Mouse (Mus musculus) megakaryocyte-erythroid progenitor cell, adult 5-6 weeks (primary cell): ENCODE measurements around the gene Fam110a. TPM values are rescaled to one million over a fixed set of nuclear protein-coding genes. Genes with fewer than 3 reads are reported as not detected.

Experiments
- ATAC-seq: replicated peaks from 2 replicates; pipeline ENCODE4 v1.8.0; 2016; ENCODE audit warnings: mild to moderate bottlenecking, inconsistent platforms; ENCODE audit not compliant: severe bottlenecking, poor library complexity, low FRiP score, low TSS enrichment
- total RNA-seq, 2 experiments: library from RNA; stranded (forward) in 1 of 2; stranded (reverse) in 1 of 2; fragments of 200-1000, 215-1000 nt in 1 of 2; fragments of >200 nt in 1 of 2; fragmentation: Nextera tagmentation in 1 of 2; gene quantifications; 2 replicates each; pipeline ENCODE4 v1.2.3; 2014 to 2017

Fam110a gene
- total RNA-seq (2014; fragmentation: Nextera tagmentation), result 3.7 and 9.1 TPM in 2 replicates
- 0.50 and 1.6 TPM in 2 replicates for total RNA-seq (2017)

DNA sequence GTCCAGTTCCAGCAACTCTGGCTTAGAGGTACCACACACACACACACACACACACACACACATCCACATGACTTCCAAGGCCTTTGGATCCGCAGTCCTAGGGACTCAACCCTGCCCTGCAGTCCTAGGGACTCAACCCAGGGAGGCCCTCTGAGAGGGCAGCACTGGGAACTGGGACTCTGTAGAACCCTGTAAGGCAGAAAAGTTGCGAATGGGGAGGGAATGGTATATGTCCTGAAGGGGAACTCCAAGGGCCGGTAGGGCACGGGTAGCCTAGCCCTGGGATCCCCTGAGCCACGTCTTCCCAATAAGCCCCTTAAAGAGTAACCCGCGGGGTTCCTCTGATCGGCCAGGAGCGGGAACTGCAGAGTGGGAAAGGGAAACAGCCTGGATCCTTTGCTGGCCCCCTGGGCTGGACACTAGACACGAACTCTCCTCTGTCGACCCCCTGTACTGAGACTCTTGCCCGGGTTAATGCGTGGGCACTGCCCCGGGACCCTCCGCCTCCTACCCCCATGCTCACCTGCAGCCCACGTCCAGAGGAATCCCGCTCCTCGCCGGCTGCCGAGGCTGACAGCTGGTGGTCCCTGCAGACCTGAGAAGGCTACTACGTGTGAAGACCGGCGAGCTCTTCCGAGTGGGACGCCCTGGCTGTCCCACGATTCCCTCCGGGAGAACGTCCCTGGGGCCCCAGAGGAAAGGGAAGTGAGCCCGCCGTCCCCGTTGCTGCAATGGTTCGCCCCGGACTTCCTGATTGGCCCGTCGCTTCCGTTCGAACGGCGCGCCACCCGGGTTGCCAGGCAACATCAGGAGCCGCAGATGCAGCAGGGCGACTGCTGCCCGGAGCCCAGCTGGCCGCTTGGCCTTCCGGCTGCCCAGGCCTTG is at the start of gene Fam110a:
TSS of gene Fam110a (minus strand) at position 750 of the 885 bp plus-strand sequence.
- ATAC-seq, result peak; percentile 94

DNA sequence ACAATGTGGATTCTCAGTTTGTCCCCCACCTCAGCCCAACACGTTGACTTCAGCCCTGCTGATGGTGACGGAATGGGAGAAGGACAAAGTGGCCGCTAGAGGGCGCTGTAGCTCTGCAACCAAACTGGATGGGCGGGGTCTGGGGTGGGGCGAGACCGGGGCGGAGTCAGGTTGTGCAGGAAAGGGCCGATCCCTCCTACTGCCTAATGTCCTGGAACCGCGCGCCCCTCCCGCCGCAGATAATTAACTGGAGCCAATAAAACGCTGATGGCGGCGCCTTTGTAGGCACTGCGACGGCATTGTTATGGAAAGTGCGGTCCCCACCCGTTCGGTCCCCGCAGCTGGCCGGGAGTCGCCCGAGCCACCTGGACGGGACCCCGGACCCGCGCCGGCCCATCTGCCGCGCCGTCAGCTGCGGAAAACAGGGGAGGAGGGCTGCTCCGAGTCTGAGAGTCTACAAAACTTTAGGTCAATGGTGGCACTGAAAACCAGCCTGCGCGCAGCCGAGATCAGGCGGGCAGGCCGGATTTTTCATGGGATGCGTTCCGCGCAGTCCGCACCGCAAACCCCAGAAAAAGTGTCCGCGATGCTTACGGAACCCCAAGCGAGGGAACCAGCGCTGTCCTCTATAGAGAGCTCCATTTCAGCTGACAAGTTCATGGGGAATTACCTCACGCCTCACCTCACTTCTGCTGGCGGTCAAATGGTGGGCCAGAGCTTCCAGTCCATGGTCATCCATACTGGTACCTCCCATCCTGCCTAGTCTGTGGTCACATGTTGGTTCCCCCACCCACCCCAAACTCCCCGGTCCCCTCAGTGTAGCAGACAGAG is 49.4 kb upstream of the Fam110a start:
- ATAC-seq, result peak; percentile 92

DNA sequence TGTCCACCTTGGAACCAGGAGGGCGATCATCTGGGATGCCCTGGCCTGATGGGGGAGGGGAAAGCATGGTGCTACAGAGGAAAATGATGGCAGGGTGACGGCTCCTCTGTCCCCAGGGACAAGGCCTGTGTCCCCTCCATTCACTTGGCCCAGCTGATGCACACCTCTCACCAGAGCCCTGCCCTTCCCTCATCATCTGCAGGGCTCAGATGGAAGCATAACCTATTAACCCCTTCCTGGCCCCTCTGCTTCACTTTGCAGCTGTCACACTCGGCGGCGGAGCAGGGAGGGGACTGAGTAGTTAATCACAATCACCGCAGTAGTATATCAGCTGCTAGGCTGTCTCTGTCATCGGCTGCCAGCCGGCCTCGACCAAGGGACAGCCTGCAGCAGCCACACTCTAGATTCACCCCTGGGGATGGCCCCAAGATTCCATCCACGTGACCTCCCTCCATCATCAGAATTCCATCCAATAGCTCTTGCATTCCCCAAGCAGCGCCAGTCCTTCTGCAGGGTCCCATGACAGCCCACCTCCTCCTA is 44.9 kb upstream of the Fam110a start:
- ATAC-seq, result no peak

DNA sequence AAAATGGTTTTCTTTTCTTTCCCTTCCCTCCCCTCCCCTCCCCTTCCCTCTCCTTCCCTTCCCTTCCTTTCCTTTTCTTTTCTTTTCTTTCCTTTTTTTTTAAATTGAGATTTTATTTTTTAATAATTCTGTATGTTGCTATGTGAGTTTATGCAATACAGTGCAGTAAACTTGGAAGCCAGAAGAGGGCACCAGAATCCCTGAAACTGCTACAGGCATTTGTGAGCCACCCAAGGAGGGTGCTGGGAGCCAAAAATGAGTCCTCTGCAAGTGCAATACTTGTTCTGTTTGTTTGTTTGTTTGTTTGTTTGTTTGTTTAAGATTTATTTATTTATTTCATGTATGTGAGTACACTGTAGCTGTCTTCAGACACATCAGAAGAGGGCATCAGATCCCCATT is 42.0 kb upstream of the Fam110a start:
- ATAC-seq, result no peak

DNA sequence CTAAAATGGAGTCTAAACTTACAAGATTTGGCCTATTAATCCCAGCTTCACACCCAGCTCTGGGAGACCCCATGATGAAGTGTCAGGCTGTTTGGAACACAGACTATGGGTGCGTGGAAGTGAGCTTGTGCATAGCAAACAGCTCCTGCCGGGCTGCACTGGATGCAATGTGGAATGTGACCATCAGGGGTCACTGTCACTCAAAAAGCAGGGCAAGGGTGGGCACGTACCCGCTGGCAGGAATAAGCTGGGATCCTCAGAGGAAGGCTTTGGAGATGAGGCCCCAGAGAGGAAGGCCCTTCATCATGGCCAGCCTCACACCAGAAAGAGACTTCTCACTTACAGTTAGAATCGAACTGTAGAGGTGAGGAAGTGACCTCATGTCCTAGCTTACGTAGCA is 40.2 kb upstream of the Fam110a start:
- peak; percentile 84 for ATAC-seq

DNA sequence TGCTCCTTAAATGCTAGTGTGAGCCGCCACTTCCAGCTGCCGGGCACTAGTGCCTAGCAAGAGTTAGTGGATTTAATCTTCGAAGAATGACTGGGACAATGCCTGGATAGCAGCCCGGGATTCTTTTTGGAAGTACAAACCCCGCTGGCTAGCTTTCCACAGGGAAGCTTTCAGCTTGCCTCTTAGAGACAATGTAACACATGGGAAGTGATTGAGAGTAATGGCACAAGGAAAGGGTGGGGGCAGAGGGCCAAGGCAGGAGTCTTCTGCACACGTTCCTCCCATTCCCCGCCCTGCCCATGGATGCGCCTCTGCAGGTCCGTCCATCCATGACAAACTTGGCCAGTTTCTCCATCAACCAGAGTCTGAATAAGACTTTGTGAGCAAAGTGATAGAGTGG is 36.6 kb upstream of the Fam110a start:
- ATAC-seq, result no peak

DNA sequence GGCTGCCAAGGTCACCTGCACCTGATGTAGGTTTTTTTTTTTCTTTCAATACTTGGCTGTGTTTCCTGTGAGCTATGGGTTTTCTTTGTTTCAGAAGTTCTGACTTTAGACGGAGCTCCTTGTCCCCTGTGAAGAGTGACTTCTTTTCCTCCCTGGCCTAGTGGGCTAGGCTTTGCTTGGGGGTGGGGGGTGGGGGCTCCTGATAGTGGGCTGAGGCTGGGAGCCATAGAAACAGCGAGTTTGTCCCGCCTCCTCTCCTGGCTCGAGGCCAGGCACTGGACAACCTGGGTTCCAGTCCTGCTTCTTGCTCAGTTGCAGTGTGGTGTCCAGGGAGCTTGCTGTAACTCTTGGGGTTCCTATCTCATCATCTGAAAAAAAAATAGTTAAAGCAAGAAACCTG is 36.0 kb upstream of the Fam110a start:
- ATAC-seq, result no peak

DNA sequence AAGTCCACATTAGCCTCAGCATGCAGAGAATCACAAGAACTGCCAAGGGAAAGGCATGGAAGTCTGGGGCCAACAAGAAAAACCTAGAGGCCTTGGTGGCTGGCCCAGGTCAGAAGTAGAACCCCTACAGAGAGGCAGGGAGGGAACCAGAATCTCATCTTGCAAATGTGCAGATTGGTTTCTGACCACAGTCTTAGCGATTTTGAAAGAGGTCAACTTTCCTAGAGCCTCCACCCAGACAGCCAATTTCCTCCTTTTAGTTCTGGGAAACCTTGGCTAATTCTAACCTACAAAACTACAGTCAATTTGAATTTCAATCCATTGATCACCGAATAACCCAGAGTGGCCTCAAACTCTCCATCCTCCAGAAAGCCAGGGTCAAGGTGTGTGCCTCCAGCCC is 32.7 kb upstream of the Fam110a start:
- ATAC-seq, result no peak

DNA sequence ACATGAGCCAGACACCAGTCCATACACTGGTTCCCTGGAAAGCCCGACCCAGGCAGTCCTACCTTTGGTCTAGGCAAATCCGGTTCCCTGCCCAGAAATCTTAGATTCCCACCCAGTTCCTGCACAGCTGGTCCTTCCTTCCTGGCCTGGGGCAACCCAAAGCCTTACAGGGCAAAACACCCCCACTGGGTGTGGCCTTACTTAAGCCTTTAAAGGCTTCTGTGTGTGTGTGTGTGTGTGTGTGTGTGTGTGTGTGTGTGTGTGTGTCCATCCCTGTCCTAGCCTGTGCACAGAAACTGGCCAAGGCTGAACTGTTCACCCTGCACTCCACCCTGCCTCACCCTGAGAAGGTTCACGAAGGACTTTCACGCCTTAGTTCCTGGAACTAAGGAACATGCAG is 32.2 kb upstream of the Fam110a start:
- ATAC-seq, result no peak

DNA sequence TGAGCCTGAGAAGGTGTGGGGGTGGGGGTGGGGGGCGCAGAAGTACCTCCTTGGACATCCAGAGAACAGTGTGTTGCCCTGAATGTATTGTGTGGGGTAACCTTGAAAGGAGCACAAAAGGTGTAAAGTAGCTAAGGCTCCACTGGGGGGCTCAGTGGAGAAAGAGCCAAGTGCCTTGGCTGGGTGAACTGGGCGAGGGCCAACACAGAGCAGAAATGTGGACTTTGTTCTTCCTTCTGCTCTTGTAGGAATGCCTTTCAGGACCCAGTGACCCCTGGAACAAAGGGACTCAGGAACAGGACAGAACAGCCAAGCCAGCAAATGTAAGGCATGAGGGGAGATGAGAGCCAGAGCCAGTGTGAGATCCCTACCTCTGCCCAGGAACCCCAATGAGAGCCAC is 31.7 kb upstream of the Fam110a start:
- ATAC-seq, result peak; percentile 65

DNA sequence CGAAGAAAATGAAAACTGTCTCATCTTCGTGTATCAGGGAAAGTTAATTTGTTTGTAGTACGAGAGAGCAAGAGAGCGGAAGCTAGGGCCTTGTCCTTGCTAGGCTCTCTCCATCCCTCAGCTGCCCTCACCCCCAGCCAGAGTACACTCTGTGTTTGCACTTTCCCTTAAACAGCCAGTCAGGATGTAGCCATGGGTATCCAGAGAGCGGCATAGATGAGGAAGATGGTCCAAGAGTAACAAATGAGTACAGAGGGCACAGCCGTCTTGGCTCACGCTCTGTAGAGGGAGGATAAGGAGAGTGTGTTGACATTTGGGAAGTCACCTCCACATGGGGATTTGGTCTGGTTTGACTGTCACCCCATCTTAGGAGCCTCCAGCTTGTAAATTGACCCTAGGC is 30.6 kb upstream of the Fam110a start:
- ATAC-seq, result no peak

DNA sequence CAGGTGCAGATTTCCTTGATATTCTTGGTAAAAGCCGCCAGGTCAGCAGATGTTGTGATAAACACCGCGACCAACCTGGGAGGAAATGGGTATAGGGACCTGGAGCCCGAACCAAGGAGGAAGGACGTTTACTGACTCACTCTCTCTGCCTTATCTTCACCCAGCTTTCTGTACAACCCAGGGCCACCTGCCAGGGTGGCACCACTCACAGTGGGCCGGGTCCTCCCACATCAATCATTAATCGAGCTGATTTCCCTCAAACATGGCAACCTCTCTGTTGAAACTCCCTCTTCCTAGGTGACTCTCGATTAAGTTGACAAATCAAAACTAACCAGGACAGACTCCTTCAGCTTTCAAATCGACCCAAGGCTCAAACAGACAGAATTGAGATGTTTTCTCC is 30.2 kb upstream of the Fam110a start:
- ATAC-seq, result no peak

DNA sequence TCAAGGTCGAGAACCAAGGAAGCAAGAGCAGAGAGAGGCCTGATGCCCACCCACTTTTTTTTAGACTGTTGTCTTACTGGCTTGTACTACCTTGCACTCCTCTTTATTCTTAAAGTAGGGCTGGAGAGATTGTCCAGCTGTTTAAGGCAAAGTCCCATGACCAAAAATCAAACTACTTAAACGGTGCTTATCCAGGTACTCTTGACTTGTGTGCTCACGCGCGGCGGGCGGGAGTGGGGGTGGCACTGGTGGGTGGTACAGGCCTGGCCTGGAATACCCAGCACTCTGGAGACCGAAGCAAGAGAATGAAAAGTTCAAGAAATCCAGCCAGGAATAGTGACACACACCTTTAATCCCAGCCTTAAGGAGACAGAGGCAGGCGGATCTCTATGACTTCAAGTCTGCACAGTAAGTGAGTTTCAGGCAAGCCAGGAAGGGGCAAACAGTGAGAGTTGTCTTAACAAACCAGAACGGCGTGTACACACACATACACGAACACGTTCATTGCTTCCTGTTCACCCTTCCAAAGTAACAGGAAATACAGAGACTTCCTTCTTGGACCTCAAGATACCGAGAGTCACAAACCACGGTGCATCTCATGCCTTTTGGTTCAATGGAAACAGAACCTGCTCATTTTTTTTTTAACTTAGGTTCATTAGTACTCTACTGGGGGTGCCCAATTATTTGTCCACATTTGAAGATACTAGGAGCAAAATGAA is 29.2 kb upstream of the Fam110a start:
- ATAC-seq, result no peak

DNA sequence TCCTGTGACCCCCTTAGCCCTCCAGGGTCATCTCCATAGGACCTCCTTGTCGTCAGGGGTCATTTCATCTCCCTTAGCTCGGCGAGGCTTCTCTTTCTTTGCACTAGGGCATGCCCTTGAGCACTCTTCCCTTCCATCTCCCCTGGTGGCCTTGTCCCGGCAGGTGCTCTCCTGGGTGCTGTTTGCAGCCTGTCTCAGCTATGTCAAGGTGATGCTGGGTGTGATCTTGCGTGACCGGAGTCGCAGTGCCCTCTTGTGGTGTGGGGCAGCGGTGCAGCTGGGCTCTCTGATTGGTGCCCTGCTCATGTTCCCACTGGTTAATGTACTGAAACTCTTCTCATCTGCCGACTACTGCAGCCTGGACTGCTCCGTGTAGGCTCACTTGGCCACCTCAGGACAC is 27.8 kb upstream of the Fam110a start:
- ATAC-seq, result no peak

DNA sequence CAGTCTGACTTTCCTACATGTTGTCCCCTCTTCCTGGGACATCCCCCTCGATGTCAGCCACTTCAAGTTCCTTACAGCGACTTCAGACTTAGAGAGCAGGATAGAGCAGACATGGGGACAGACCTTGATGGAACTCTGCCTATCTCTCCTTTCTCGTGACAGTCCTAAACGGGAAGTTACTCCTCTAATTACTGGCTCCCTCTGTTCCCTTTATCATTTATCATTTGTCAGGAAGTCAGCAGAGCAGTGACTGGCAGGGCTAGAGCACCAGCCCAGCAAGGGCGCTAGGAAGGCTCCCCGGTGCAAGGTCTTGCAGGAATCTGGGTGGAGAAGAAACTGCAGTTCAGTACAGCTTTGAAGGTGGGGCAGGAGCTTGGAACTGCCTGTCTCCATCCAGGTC is 22.5 kb upstream of the Fam110a start:
- no peak for ATAC-seq

DNA sequence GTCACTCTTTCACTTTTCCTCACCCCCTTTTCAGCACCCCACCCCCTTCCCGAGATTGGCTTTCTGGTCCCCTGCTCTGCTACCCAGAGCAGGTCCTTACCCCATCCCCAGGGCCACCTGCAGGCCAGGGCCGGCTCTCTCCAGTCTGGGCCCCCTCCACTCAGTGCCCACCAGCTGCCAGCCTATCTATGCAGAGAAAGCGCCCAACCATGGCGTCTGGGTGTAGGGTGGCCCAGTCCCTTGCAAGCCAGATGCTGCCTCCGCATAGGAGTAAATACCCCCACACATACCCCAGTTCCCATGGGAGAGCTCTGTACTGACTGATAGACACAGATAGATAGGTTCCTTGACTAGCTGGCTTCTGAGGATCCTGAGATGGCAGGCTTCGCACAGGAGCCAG is 20.7 kb upstream of the Fam110a start:
- no peak for ATAC-seq

DNA sequence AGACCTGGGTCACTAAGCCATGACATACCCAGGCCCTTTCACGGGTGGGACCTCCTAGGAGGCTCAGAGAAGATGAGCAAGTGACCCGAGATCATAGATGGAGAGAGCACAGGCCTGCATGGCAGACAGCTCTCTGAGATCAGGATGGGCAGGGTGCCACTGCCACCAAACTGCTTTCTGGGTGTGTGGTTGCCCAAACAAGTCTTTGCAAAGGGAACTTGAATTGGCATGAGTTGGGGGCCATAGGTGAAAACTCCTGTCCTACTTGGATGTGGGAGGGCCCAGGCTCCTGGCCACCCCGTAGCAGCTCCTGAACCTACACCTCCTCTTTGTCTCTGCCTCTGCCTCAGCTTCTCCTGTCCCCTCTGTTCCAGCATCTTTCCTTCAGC is 20.3 kb upstream of the Fam110a start:
- no peak for ATAC-seq

DNA sequence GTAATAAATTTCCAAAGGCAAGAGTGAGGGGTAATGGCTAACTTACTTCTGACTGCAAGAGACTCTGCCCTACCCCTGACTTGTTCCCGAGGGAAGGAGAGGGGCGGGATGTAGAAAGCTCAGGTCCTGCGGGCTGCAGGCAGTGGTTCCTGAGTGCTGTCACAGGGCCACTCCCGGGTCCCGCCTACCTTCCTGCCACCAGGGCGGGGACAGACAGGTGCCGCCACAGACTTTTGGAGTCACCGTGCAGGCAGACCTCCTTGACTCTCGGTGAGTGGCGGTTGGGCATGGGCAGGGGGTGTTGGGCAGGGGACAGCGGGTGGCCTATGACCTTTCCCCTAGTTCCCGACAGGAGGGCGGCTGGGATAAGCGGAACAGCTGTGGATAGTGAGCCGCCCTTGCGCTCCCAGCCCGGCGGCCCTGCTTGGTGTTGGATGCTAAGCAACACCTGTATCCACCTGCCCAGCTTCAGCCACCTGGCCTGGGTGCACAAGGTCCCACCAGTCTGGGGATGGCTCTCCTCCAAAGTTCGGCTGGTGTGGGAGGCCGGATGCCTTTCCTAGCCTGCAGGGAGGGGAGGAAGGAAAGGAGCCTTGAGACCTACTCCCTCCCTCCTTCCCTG is 19.8 kb upstream of the Fam110a start:
- ATAC-seq, result no peak

DNA sequence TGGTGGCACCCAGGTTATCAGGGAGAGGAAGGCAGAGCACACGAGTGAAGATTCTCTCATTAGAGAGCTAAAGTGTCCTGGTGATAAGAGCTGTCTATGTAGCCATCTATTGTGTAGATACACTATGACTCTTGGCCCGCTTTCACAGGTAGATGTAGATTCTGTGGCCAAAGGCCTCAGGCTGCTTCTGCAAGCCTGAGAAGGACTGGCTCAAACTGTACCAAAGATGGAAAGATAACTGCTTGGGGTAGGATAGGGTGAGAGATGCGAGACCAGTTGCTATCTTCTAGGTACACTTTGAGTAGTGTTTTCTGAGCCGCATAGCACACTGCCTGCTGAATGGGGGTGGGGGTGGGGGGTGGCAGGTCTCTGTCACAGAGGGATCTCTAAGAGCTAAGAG is 18.9 kb upstream of the Fam110a start:
- no peak for ATAC-seq
